Mouse (Mus musculus): ENCODE data around the gene Spata17. TPM values are rescaled to one million over a fixed set of nuclear protein-coding genes. Genes with fewer than 3 reads are reported as not detected.

Gene Spata17
- polyA plus RNA-seq, 1 experiment, result 0.18 TPM

- DNase-seq (ENCODE audit: low spot score), result no peak
Measured at GRCm38 (mm10) chr1:187004306-187004705, 211.0 kb downstream of the Spata17 start.

- DNase-seq (ENCODE audit: low spot score), result no peak
Measured at GRCm38 (mm10) chr1:187003441-187003861, 211.8 kb downstream of the Spata17 start.

GRCm38 (mm10) chr1:186997596-186998304 lies 217.5 kb downstream of the Spata17 start:
- no peak for DNase-seq (ENCODE audit: low spot score)

Other genes starting within 250 kb of the Spata17 start
- gene D1Pas1, start 248.0 kb downstream of the Spata17 start, polyA plus RNA-seq (2012; rRNA removed), result 0.01 TPM in 1 of 2 replicates, not detected in the other
- gene Gpatch2, start within 50 bp of the Spata17 start, polyA plus RNA-seq (2012; rRNA removed), result 12.6 and 14.3 TPM in 2 replicates

All from urinary bladder, adult 2 months (tissue).